Mouse (Mus musculus) cerebellum, adult 2 months (tissue): ENCODE measurements at regions not wholly inside any gene's neighbourhood (a gene's known extent, or its start where the extent isn't known, plus 50 kb on each side); places are given as distances from the start of the nearest gene placed in this dataset.

ENCODE experiments used
- DNase-seq, 2 experiments: peaks; one replicate each; pipeline ENCODE4 v3.0.0; 2021
- H3K27ac ChIP-seq: fragments of 200-500 bp; 2 replicates; pipeline ENCODE4 v1.5.1; 2012; ENCODE audit warnings: low read length, control low read depth, inconsistent platforms; ENCODE audit not compliant: insufficient read depth
- H3K27me3 ChIP-seq: fragments of 200-500 bp; 2 replicates; pipeline ENCODE4 v1.6.1; 2012; ENCODE audit warnings: inconsistent platforms, mild to moderate bottlenecking, low read length, moderate library complexity; ENCODE audit not compliant: control insufficient read depth, insufficient read depth
- H3K4me1 ChIP-seq: fragments of 200-500 bp; 2 replicates; pipeline ENCODE4 v1.6.1; 2011; ENCODE audit warnings: low read length; ENCODE audit not compliant: control insufficient read depth, insufficient read depth
- H3K4me3 ChIP-seq: fragments of 200-500 bp; replicated peaks from 2 replicates; pipeline ENCODE3; 2011; ENCODE audit warnings: mild to moderate bottlenecking, low read depth, low read length, control low read depth; ENCODE audit not compliant: insufficient read depth
- CTCF ChIP-seq: fragments of 200-500 bp; IDR thresholded peaks from 2 replicates; pipeline ENCODE4 v1.5.1; 2011; ENCODE audit warnings: low read depth, mild to moderate bottlenecking, control low read depth, low read length, moderate library complexity, borderline replicate concordance; ENCODE audit not compliant: insufficient read depth
- POLR2A ChIP-seq: fragments of 200-500 bp; IDR thresholded peaks from 2 replicates; pipeline ENCODE4 v1.6.1; 2011; ENCODE audit warnings: low read length, control low read depth, borderline replicate concordance; ENCODE audit not compliant: insufficient read depth
- WGBS: fragments of 180-500 bp; shearing (Covaris S2); methylation state at CpG from one replicate; pipeline ENCODE4 v1.1.7; 2018; 5-methylcytosine and 5-hydroxymethylcytosine counted together

DNA sequence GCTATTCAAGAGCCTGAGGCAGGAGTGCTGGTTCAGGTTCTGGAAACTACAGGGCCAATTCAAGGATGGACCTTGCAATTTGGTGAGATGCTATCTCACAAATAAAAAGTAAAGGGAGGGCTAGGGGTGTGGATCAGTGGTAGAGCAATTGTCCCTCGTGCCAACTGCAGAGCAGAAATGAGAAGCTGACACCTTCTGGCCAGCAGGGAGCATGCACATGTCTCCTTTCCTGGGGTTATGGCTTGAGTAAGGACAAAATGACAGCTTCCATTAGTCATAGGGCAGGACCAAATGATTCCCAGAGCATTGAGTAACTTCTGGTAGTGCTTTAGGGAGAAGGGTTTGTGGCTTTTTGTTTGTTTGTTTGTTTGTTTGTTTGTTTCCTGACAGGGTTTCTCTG is 56.5 kb upstream of the Tmprss2 start:
- DNase-seq = no peak
- Histone ChIP-seq H3K4me1 (peaks cover 13% of the 10 kb centered on the region; the same call in 1 of the 2 replicates), H3K27ac (no peak overlapping the region), H3K27me3 (no peaks in the 10 kb centered on the region), H3K4me3 (no peak overlapping the region)
- TF ChIP-seq CTCF (no peak), POLR2A (no peak)
- 26% methylated on average over 1 of the region's 1 CpGs for WGBS

DNA sequence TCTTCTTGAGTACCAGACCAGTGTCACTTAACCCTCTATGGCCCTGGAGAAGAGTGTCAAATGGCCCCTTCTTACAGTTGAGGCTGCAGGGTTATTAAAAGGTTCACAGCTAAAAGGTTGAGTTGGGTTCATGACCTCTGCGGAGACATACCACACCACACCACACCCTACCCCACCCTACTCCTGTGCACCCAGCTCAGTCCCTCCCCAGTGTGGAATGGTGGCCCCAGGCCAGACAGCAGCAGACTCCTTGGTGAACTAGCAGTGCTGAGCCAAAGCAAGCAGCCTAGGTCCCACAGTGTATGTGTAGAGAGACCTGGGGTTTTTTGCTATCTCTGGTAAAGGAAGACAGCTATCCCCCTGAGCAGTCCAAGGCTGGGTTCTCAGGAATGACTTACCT is 54.5 kb upstream of the Tmprss2 start:
- TF ChIP-seq CTCF (no peak), POLR2A (no peak)
- Histone ChIP-seq H3K4me3 (no peak overlapping the region), H3K27me3 (no peaks in the 10 kb centered on the region), H3K4me1 (peaks cover 6% of the 10 kb centered on the region; the same call in 1 of the 2 replicates), H3K27ac (no peak overlapping the region)
- no peak for DNase-seq
- WGBS = 93% methylated on average over 1 of the region's 1 CpGs
